Mouse (Mus musculus): ENCODE measurements around the gene Dera.

DNA sequence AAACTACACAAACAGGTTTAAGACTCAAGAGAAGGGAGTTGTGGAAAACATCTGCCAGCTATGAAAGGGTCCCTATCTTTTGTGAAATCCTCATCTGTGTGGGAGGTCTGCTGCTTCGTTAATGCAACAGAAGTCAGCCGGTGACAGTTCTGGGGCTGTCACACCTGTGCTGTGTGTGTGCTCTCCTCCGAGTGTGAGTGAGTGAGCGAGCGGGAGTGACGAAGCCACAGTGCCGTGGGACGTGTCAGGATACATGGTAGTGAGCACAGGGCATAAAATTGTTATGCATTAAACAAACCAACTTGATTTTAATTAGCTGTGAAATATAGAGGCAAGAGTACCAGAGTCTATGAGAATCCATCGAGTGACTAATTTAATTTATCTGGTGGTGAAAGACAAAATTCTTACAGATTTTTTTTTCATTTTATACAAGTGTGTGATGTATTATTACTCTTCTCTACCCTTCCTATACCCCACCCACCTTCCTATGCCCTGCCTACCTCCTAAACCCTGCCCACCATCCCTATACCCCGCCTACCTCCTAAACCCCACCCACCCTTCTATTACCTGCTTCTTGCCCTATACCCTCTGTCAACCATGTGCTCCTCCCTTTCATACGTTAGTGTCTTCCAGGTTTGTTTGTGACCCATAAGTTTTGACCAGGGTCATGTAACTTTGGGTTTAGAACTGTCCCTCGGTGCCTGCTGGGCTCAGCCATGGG is 74.9 kb downstream of the Dera start:
- no peak for TF ChIP-seq CTCF (IDR thresholded peaks at IDR 0.05; ENCODE audit: low read depth, low read length)
- TF ChIP-seq POLR2A (IDR thresholded peaks at IDR 0.05; ENCODE audit: borderline replicate concordance, low read depth, low read length) = no peak
